Mouse (Mus musculus): Measurements from ENCODE around the gene Pak7.

DNA sequence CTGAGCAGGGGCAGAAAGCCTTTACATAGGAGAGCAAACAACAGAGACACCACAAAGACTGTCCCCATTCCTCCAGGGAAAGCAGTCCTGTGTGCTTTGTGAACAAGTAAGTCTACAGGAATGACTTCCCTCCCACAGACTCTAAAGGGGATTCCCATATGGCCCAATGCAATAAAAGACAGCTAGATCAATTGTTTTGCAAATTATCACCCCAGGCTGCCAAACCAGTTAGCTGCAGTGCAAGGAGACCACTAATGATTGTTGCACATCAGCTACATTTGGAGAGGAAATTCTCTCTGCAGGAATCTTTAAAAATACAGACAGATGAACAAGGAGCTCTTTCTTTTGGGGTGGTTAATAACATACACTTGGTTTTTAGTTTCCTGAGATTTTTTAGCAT is 280.2 kb downstream of the Pak7 start:
- TF ChIP-seq CTCF (IDR thresholded peaks at IDR 0.05; ENCODE audit: control insufficient read depth, insufficient read depth, insufficient read length) = no peak
- no peak for TF ChIP-seq CEBPB (IDR thresholded peaks at IDR 0.05; ENCODE audit: low read depth)
